ENCODE assay signal across 27 mouse cellular contexts in genomic region chr17:84010492-84011060, GRCm38 (mm10).
A peak's percentile ranks its signal among the peaks of the same experiment; 100 is the strongest.
DNase-seq lines count a peak whose midpoint lies in the region; ATAC-seq and TF ChIP-seq lines count a peak whose summit lies in the region.
"Had no signal": no experiment of that assay in that cellular context is flagged by ENCODE, and none has a peak within 500 bp of the region (broad histone marks: within the 10 kb centered on the region; RNA-seq: fewer than 3 reads in every experiment).

No protein-coding gene starts in this region.

- no peak overlapping the region for H3K4me2 ChIP-seq in stomach, embryonic 14.5 days (replicated peaks; ENCODE audit: low read depth, low read length)
- H3K4me2 ChIP-seq: embryonic facial prominence, embryonic 12.5 days; heart, embryonic 15.5 days; hindbrain, embryonic 13.5 days; kidney, embryonic 15.5 days; liver, embryonic 15.5 days; lung, embryonic 14.5 days; midbrain, embryonic 12.5 days had no signal

- no peak for DNase-seq in layer of hippocampus, adult 2 months (ENCODE audit: low spot score in 2 of 2)
- DNase-seq in layer of hippocampus, adult 9-10 months (ENCODE audit: low spot score) = no peak
- peak; percentile 17 for DNase-seq in CD4-positive helper T cell, adult 2 months (ENCODE audit: low read depth, low spot score)
- DNase-seq in embryonic facial prominence, embryonic 10.5 days (ENCODE audit: low spot score) = no peak
- DNase-seq in gastrocnemius, adult 18-20 months (ENCODE audit: low spot score) = no peak
- DNase-seq in neural tube, embryonic 10.5 days (ENCODE audit: extremely low spot score, low spot score) = no peak
- DNase-seq: adrenal gland, postnatal 10 days; cerebellum, adult 11 months; cerebellum, adult 9-10 months; cerebellum, postnatal 36 days; forebrain, postnatal 0 days; gastrocnemius, postnatal 10 days; heart, adult 11 months; heart, postnatal 36 days; kidney, adult 18-20 months; kidney, postnatal 4 days; layer of hippocampus, adult 9-11 months; lung, embryonic 14.5 days had no signal

- H3K9me3 ChIP-seq in embryonic facial prominence, embryonic 10.5 days = peaks cover 6% of the 10 kb centered on the region; the same call in 1 of the 2 replicates
- no peaks in the 10 kb centered on the region for H3K9me3 ChIP-seq in stomach, embryonic 14.5 days (ENCODE audit: control insufficient read depth, low read depth, low read length)
- H3K9me3 ChIP-seq: heart, embryonic 10.5 days; heart, embryonic 15.5 days; hindbrain, embryonic 13.5 days; kidney, embryonic 15.5 days; liver, embryonic 15.5 days; midbrain, embryonic 12.5 days had no signal

- no peak for ATAC-seq in stomach, embryonic 14.5 days (ENCODE audit: insufficient number of reproducible peaks, insufficient read depth, low FRiP score, low read depth)
- no peak for ATAC-seq in granulocyte monocyte progenitor cell, adult 5-6 weeks (replicated peaks; ENCODE audit: poor library complexity, severe bottlenecking)
- ATAC-seq: forebrain, postnatal 0 days had no signal

- peaks cover 47% of the 10 kb centered on the region for H3K4me1 ChIP-seq in embryonic facial prominence, embryonic 10.5 days
- no peaks in the 10 kb centered on the region; the same call in 1 of the 2 replicates for H3K4me1 ChIP-seq in stomach, embryonic 14.5 days (ENCODE audit: control insufficient read depth, insufficient read depth, low read length)

- H3K4me3 ChIP-seq in layer of hippocampus, adult 2 months = no peak overlapping the region
- H3K4me3 ChIP-seq in embryonic facial prominence, embryonic 10.5 days = no peak overlapping the region
- H3K4me3 ChIP-seq in stomach, embryonic 14.5 days (ENCODE audit: low read depth, low read length) = no peak overlapping the region
- H3K4me3 ChIP-seq: embryonic facial prominence, embryonic 12.5 days; heart, embryonic 10.5 days; heart, embryonic 15.5 days; hindbrain, embryonic 13.5 days; kidney, embryonic 15.5 days; liver, embryonic 15.5 days; midbrain, embryonic 12.5 days had no signal

- no peak for TF ChIP-seq CTCF in layer of hippocampus, adult 2 months (conservative IDR thresholded peaks at IDR 0.05)

- H3K36me3 ChIP-seq in embryonic facial prominence, embryonic 10.5 days (replicated peaks) = no peaks in the 10 kb centered on the region
- H3K36me3 ChIP-seq in stomach, embryonic 14.5 days (ENCODE audit: control insufficient read depth, insufficient read depth, low read length) = no peaks in the 10 kb centered on the region
- H3K36me3 ChIP-seq: embryonic facial prominence, embryonic 12.5 days; heart, embryonic 10.5 days; heart, embryonic 15.5 days; hindbrain, embryonic 13.5 days; kidney, embryonic 15.5 days; liver, embryonic 15.5 days; midbrain, embryonic 12.5 days had no signal

- H3K27ac ChIP-seq in layer of hippocampus, adult 2 months = peak overlapping the region; percentile 94
- peak overlapping the region; percentile 62 for H3K27ac ChIP-seq in embryonic facial prominence, embryonic 10.5 days (replicated peaks)
- peak overlapping the region; percentile 17; the same call in 1 of the 2 replicates for H3K27ac ChIP-seq in stomach, embryonic 14.5 days (ENCODE audit: low read length)
- H3K27ac ChIP-seq: embryonic facial prominence, embryonic 12.5 days; heart, embryonic 10.5 days; heart, embryonic 15.5 days; hindbrain, embryonic 13.5 days; kidney, embryonic 15.5 days; liver, embryonic 15.5 days; midbrain, embryonic 12.5 days had no signal

- no peaks in the 10 kb centered on the region for H3K27me3 ChIP-seq in embryonic facial prominence, embryonic 10.5 days (replicated peaks; ENCODE audit: low read depth, poor library complexity, severe bottlenecking)
- no peaks in the 10 kb centered on the region for H3K27me3 ChIP-seq in stomach, embryonic 14.5 days (ENCODE audit: control insufficient read depth, insufficient read depth, low read length)
- H3K27me3 ChIP-seq: embryonic facial prominence, embryonic 12.5 days; heart, embryonic 15.5 days; hindbrain, embryonic 13.5 days; kidney, embryonic 15.5 days; midbrain, embryonic 12.5 days had no signal

- 77% methylated on average over 3 of the region's 3 CpGs for WGBS in embryonic facial prominence, embryonic 10.5 days
- 77% methylated on average over 3 of the region's 3 CpGs for WGBS in stomach, embryonic 14.5 days

- H3K9ac ChIP-seq in stomach, embryonic 14.5 days (replicated peaks; ENCODE audit: low read depth, low read length) = no peak overlapping the region
- H3K9ac ChIP-seq: embryonic facial prominence, embryonic 12.5 days; forebrain, postnatal 0 days; heart, embryonic 15.5 days; hindbrain, embryonic 13.5 days; kidney, embryonic 15.5 days; liver, embryonic 15.5 days; lung, embryonic 14.5 days; midbrain, embryonic 12.5 days had no signal

Comparison
In these comparisons a context has a peak if more than half of its experiments do, and no peak if none do; other contexts are left out.
1. H3K27ac ChIP-seq: peak in every context shown above with its lines; median percentile 94 in layer of hippocampus, adult 2 months; 62 in embryonic facial prominence, embryonic 10.5 days; 17 in stomach, embryonic 14.5 days.